Mouse (Mus musculus): ENCODE measurements around the gene Utp14a.

Utp14a gene

GRCm38 (mm10) chrX:48314530-48315079, 57.9 kb downstream of the Utp14a start:
- DNase-seq = peak; percentile 89 to 92

GRCm38 (mm10) chrX:48317444-48317843, 60.8 kb downstream of the Utp14a start:
- no peak for DNase-seq

GRCm38 (mm10) chrX:48318194-48318593, 61.5 kb downstream of the Utp14a start:
- peak; percentile 70 to 84 for DNase-seq

Data from thymus, postnatal 36 days (tissue).